Mouse (Mus musculus) pancreas, adult 10 weeks (tissue): ENCODE data around the gene Cdipt. TPM values are rescaled to one million over a fixed set of nuclear protein-coding genes. Genes with fewer than 3 reads are reported as not detected.

Source experiments
- polyA plus RNA-seq: library from polyadenylated mRNA; stranded (reverse); fragments of 350-450 nt; fragmentation: Illumina TruSeq; extraction: RNeasy Lipid Tissue Mini Kit (QIAGEN cat#74804); gene quantifications from one replicate; pipeline ENCODE4 v1.2.3, GENCODE M21; 2015; ENCODE audit warnings: low read depth, low replicate concordance; ENCODE audit not compliant: insufficient read depth

Cdipt gene
- 28.6 TPM for polyA plus RNA-seq

GRCm38 (mm10) chr7:126975893-126975949 lies at the start of gene Cdipt:
TSS of gene Cdipt (plus strand) at chr7:126975914.

GRCm38 (mm10) chr7:126928384-126929037 lies 47.2 kb upstream of the Cdipt start, which contains the start of gene Kctd13:
TSS of gene Kctd13 (plus strand) at chr7:126928879.

DNA sequence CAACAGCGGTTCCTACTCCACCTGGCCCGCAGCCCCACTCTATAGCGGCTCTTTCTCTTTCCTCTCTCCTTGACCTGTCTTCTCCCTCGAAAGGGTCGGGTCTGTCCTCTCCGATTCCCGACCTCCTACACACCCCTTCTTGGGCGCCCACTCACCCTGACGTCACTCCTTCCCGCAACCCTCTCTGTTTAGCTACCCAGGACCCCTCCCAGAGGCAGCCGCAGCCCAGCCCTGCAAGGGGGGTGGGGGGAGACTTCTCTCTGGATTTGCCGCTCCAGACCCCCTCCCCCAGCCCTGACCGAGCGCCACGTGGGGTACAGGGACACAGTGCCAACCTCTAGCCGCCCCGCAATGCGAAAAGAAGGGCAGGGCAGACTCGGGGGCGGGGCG lies 26.3 kb upstream of the Cdipt start, which contains the start of gene Asphd1:
Asphd1 (minus strand) TSS at position 180 of the 390 bp plus-strand sequence.

GRCm38 (mm10) chr7:126949793-126950646 lies 25.7 kb upstream of the Cdipt start, which contains the start of gene Sez6l2:
TSS of gene Sez6l2 (plus strand) at chr7:126950563.

GRCm38 (mm10) chr7:126975950-126976866 lies 494 bp downstream of the Cdipt start, which contains the start of gene Cdiptos:
TSS of gene Cdiptos (minus strand) at chr7:126976098.

GRCm38 (mm10) chr7:127014320-127014719 lies 38.6 kb downstream of the Cdipt start, which contains the start of gene Mvp:
TSS of gene Mvp (minus strand) at chr7:127014621.

DNA sequence TGATC lies 40.6 kb downstream of the Cdipt start, which contains the start of gene Pagr1b:
Pagr1b (minus strand) TSS at position 4 of the 5 bp plus-strand sequence.

DNA sequence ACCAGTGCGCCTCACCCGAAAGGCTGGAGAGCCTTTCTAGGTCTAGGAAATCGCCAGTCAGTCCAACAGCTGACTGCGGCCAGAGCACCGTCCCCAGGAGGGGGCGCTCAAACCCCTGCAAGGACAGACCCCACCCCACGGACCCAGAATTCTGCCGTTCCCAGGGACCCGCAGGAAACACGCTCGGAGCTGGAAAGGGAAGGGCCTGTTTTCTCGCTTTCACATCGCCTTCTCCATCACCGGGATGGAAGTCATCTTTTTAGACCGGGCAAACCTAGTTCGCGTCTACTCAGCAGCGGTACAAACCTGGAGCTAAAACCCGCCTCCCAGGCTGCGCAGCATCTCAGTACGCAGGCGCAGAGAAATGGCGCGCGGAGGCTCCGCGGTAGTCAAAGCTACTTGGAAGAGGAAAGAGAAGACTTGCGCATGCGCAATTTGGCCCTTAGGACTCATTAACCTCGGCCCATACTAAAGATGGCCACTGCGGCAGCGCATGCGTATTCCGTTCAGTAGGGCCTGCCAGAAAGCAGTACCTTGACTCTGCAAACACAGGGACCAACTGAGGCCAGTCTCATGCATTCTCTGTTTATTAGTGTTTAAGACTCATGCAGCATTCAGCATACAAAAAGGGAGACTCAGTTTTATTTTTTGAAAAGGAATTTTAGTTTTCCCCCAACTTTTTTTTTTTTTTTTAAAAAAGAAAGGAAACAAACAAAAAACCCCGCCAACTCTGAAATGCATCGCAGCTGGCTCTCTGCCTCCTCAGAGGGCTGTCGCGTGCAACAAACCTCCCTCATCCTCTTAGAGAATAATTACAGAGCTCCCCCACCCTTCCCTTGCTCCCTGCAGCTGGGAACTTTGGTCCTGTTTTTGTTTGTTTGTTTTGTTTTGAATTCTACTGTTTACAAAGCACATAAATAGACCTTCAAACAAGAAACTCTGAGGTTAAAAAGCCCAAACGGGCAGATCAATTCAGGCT lies 41.5 kb downstream of the Cdipt start, which contains the start of gene Pagr1a:
Pagr1a (minus strand) TSS at position 382 of the 979 bp plus-strand sequence.

DNA sequence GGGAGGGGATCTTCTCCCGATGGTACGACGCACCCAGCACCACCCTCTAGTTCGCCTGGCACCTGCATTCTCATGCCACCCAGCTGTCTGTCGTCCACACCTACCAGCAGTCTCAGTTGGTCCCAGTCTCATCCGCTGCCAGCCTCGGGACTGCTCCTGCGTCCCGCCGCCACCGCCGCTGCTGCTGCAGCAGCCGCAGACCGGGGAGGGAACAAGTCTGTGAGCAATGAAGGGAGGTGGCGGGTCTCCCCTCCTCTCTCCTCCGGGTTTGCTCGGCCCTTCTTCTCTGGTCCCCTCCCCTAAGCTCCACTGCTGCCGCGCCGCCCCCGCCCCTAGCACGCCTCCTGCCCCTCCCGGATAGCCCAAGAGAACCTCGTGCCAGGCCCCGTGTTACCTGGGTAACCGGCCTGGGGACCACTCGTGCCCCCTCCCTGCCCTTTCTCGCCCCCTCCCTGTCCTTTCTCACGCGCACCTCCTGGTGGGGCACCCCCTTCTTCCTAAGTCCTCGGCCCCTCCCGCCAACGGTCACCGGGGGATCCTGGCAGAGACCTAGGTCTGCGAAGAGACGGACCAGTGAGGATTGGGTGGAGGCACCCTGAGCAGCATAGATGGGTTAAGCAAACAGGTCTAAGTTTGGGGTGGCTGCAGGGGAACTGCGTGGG lies 45.3 kb downstream of the Cdipt start, which contains the start of the genes Gm42742 and Prrt2:
Gm42742 (minus strand) TSS at position 197 of the 662 bp plus-strand sequence.
Prrt2 (minus strand) TSS at position 311 of the 662 bp plus-strand sequence.

GRCm38 (mm10) chr7:127026984-127027726 lies 51.4 kb downstream of the Cdipt start, which contains the start of gene Maz:
TSS of gene Maz (minus strand) at chr7:127027037.

Other genes with a start within 250 kb of the Cdipt start
- 50.5 TPM for gene Mapk3, start 216.3 kb upstream of the Cdipt start, polyA plus RNA-seq
- 2.5 TPM for gene Gdpd3, start 209.6 kb upstream of the Cdipt start, polyA plus RNA-seq
- 86.3 TPM for gene Ypel3, start 199.0 kb upstream of the Cdipt start, polyA plus RNA-seq
- gene Tbx6, start 194.4 kb upstream of the Cdipt start, polyA plus RNA-seq = 1.9 TPM
- gene Ppp4c, start 183.4 kb upstream of the Cdipt start, polyA plus RNA-seq = 30.4 TPM
- gene Fam57b, start 178.2 kb upstream of the Cdipt start, polyA plus RNA-seq = 3.8 TPM
- not detected for gene 4930451I11Rik, start 144.3 kb upstream of the Cdipt start, polyA plus RNA-seq
- not detected for gene Doc2a, start 128.5 kb upstream of the Cdipt start, polyA plus RNA-seq
- gene Hirip3, start 113.9 kb upstream of the Cdipt start, polyA plus RNA-seq = 4.6 TPM
- gene Ino80e, start 113.5 kb upstream of the Cdipt start, polyA plus RNA-seq = 12.9 TPM
- 31.1 TPM for gene Taok2, start 91.2 kb upstream of the Cdipt start, polyA plus RNA-seq
- 29.4 TPM for gene Tmem219, start 53.0 kb upstream of the Cdipt start, polyA plus RNA-seq
- gene Kctd13, start 47.0 kb upstream of the Cdipt start, polyA plus RNA-seq = 3.6 TPM
- 3.6 TPM for gene Asphd1, start 26.3 kb upstream of the Cdipt start, polyA plus RNA-seq
- gene Sez6l2, start 25.4 kb upstream of the Cdipt start, polyA plus RNA-seq = 17.7 TPM
- 1.6 TPM for gene Cdiptos, start 184 bp downstream of the Cdipt start, polyA plus RNA-seq
- 10.7 TPM for gene Mvp, start 38.7 kb downstream of the Cdipt start, polyA plus RNA-seq
- gene Pagr1b, start 40.6 kb downstream of the Cdipt start, polyA plus RNA-seq = not detected
- gene Pagr1a, start 41.4 kb downstream of the Cdipt start, polyA plus RNA-seq = 17.2 TPM
- 3.3 TPM for gene Gm42742, start 45.2 kb downstream of the Cdipt start, polyA plus RNA-seq
- 0.76 TPM for gene Prrt2, start 45.3 kb downstream of the Cdipt start, polyA plus RNA-seq
- 33.7 TPM for gene Maz, start 51.1 kb downstream of the Cdipt start, polyA plus RNA-seq
- 0.39 TPM for gene Kif22, start 66.6 kb downstream of the Cdipt start, polyA plus RNA-seq
- gene Zg16, start 111.4 kb downstream of the Cdipt start, polyA plus RNA-seq = 25,813 TPM
- gene AI467606, start 115.4 kb downstream of the Cdipt start, polyA plus RNA-seq = 2.4 TPM
- 0.54 TPM for gene Qprt, start 146.3 kb downstream of the Cdipt start, polyA plus RNA-seq
- gene Spn, start 161.9 kb downstream of the Cdipt start, polyA plus RNA-seq = 0.24 TPM
- 10.8 TPM for gene Cd2bp2, start 220.1 kb downstream of the Cdipt start, polyA plus RNA-seq
- 7.0 TPM for gene Tbc1d10b, start 232.6 kb downstream of the Cdipt start, polyA plus RNA-seq
- 1.5 TPM for gene Mylpf, start 233.0 kb downstream of the Cdipt start, polyA plus RNA-seq